Mouse (Mus musculus) ES-Bruce4 (cell line): Measurements from ENCODE around the gene Sugt1. TPM values are rescaled to one million over a fixed set of nuclear protein-coding genes. Genes with fewer than 3 reads are reported as not detected.

ENCODE experiments used
- H3K27ac ChIP-seq: 2 replicates; pipeline ENCODE4 v1.5.1; 2012; ENCODE audit warnings: low read length, inconsistent platforms; ENCODE audit not compliant: insufficient read depth
- H3K27me3 ChIP-seq: 2 replicates; pipeline ENCODE4 v1.6.1; 2012; ENCODE audit warnings: mild to moderate bottlenecking, low read length, inconsistent platforms; ENCODE audit not compliant: control insufficient read depth, poor library complexity, insufficient read depth, severe bottlenecking
- H3K36me3 ChIP-seq: 2 replicates; pipeline ENCODE4 v1.6.1; 2012; ENCODE audit warnings: inconsistent platforms, mild to moderate bottlenecking, low read length, moderate library complexity; ENCODE audit not compliant: control insufficient read depth, poor library complexity, insufficient read depth, severe bottlenecking
- H3K4me1 ChIP-seq: one replicate; pipeline ENCODE4 v1.8.1; 2011; ENCODE audit warnings: low read length; ENCODE audit not compliant: control insufficient read depth, insufficient read depth
- H3K4me3 ChIP-seq: 2 replicates; pipeline ENCODE4 v1.5.1; 2011; ENCODE audit warnings: low read depth, mild to moderate bottlenecking, low read length
- H3K9ac ChIP-seq: 2 replicates; pipeline ENCODE4 v1.6.1; 2012; ENCODE audit warnings: low read depth, mild to moderate bottlenecking, inconsistent platforms; ENCODE audit not compliant: poor library complexity, severe bottlenecking
- H3K9me3 ChIP-seq: replicated peaks from 2 replicates; pipeline ENCODE4 v1.6.1; 2012; ENCODE audit warnings: mild to moderate bottlenecking, low read length, inconsistent platforms; ENCODE audit not compliant: control insufficient read depth, poor library complexity, insufficient read depth, severe bottlenecking
- CTCF ChIP-seq: IDR thresholded peaks from one replicate; pipeline ENCODE4 v1.8.1; 2011; ENCODE audit warnings: low read depth, low read length
- EP300 ChIP-seq: IDR thresholded peaks from 2 replicates; pipeline ENCODE4 v1.6.1; 2011; ENCODE audit warnings: low read depth, low read length; ENCODE audit not compliant: insufficient read depth
- POLR2A ChIP-seq: IDR thresholded peaks from one replicate; pipeline ENCODE4 v1.8.1; 2011; ENCODE audit warnings: low read length; ENCODE audit not compliant: insufficient read depth
- polyA plus RNA-seq: library from polyadenylated mRNA; stranded (reverse); fragments of >200 nt; gene quantifications from 2 replicates; pipeline ENCODE4 v1.2.4, GENCODE M21; 2011; ENCODE audit warnings: low read depth; ENCODE audit not compliant: missing spikeins, insufficient read depth, insufficient read length

Gene Sugt1
- polyA plus RNA-seq, 1 experiment: 265 TPM

DNA sequence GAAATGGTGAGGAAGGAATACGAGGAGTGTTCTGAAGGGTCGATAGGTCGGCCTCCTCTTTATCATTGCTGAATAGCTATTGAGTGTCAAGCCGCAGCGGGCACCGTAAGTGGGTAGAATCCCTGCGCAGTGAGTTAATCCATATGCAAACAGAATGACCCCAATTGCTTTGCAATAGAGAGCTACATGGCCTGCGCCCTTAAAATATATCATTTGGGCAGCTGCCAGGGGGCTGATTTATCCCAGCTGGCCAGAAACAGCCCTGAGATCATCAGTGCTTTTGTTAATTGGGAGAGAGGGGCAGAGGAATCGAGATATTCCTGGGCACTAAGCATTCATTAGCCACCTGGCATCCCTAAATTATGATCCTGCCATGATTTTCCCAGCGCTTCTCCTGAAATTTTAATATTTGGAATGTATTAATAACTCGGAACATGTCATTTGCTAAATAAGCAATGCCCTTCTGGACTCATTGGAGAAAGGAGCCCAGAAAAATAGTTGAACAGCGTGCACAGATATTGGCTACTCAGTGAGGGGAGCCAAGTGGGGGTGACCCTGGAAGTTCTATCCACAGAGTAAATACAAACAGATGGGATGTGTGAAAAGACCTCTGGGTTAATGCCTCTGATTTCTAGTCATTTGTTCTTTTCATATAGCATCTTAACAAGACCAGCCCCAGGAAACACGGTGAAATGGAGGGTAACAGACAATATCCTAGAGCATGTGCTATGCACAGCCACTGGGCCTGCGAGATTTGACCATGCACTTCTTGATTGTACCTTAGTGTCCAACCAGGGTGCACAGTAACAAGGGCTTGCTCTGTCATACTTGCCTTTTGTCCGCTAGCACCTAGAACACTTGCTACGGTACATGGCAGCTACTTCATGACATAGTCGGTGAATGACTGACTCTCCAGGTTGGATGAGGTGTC is 85.9 kb downstream of the Sugt1 start:
- no peak overlapping the region for H3K9ac ChIP-seq
- no peaks in the 10 kb centered on the region for H3K27me3 ChIP-seq
- TF ChIP-seq POLR2A: no peak
- no peak for TF ChIP-seq EP300
- no peak for TF ChIP-seq CTCF
- H3K9me3 ChIP-seq: no peaks in the 10 kb centered on the region
- H3K36me3 ChIP-seq: no peaks in the 10 kb centered on the region
- H3K4me1 ChIP-seq: no peaks in the 10 kb centered on the region
- no peak overlapping the region for H3K27ac ChIP-seq
- no peak overlapping the region for H3K4me3 ChIP-seq

DNA sequence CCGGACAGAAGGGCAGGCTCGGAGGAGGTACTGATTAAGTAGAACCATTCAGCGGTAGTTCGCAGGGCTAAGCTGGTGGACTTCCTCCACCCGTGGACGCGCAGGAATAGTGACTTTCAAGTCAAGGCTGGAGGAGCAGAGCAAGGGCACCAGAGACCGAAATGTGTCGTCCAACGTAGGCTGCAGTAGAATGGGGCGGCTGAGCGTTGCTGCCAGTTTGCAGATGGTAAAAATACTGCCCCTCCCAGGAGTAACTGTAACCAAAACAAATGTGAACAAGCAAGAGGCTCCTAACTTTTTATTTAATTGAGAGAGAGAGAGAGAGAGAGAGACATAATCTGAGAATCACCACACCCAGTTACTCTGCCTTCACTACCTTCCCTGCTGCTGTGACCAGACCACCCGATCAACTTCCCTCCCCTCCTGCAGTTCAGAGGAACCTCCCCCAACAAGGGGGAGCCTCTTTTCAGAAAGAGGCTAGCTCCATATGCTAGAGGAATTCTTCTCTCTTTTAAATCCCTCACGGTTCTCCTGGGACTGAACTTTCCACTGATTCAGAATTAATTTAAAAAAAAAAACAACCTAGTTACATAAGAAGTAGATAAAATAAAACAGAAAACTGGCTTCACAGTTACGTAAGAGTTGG is 89.7 kb downstream of the Sugt1 start:
- Histone ChIP-seq H3K9me3 (no peaks in the 10 kb centered on the region), H3K36me3 (no peaks in the 10 kb centered on the region), H3K27me3 (no peaks in the 10 kb centered on the region), H3K4me3 (no peak overlapping the region), H3K27ac (no peak overlapping the region), H3K9ac (no peak overlapping the region), H3K4me1 (no peaks in the 10 kb centered on the region)
- no peak for TF ChIP-seq POLR2A
- no peak for TF ChIP-seq EP300

- Histone ChIP-seq H3K9me3 (no peaks in the 10 kb centered on the region), H3K36me3 (no peaks in the 10 kb centered on the region), H3K27ac (no peak overlapping the region), H3K27me3 (no peaks in the 10 kb centered on the region), H3K9ac (no peak overlapping the region), H3K4me3 (no peak overlapping the region), H3K4me1 (no peaks in the 10 kb centered on the region)
- TF ChIP-seq POLR2A (no peak), EP300 (no peak), CTCF (no peak)
Observed at GRCm38 (mm10) chr14:79677891-79678687, 90.6 kb downstream of the Sugt1 start.

DNA sequence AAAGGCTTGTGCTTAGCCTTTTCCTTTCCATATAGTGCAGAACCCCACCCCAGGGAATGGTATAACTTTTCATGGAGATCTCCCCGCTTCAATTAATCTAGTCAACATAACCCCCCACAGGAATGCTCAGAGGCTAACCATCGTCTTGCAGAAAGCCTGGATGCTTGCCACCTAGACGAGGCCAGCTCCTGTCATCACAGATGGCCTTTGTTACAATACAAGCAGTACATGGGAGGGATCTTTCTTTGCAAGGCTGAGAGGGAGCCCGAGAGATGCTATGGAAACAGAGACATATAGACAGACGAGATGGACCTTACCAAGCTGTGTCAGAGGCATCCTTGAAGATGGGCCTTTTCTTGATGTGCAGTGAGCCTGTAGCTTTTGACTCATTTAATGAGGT is 93.2 kb downstream of the Sugt1 start:
- no peaks in the 10 kb centered on the region for H3K4me1 ChIP-seq
- no peaks in the 10 kb centered on the region for H3K36me3 ChIP-seq
- no peak overlapping the region for H3K27ac ChIP-seq
- TF ChIP-seq CTCF (no peak), EP300 (no peak), POLR2A (no peak)
- no peaks in the 10 kb centered on the region for H3K9me3 ChIP-seq
- no peaks in the 10 kb centered on the region for H3K27me3 ChIP-seq
- no peak overlapping the region for H3K4me3 ChIP-seq
- H3K9ac ChIP-seq: no peak overlapping the region

Other genes with a start within 250 kb of the Sugt1 start
- gene Naa16, start 196.9 kb upstream of the Sugt1 start, polyA plus RNA-seq: 98.0 and 103 TPM in 2 replicates
- 9.3 and 11.0 TPM in 2 replicates for gene Mtrf1, start 189.9 kb upstream of the Sugt1 start, polyA plus RNA-seq
- gene Kbtbd7, start 161.2 kb upstream of the Sugt1 start, polyA plus RNA-seq: 7.2 and 8.7 TPM in 2 replicates
- 1.7 and 1.9 TPM in 2 replicates for gene Kbtbd6, start 135.9 kb upstream of the Sugt1 start, polyA plus RNA-seq
- 18.1 and 20.4 TPM in 2 replicates for gene Elf1, start 106.5 kb upstream of the Sugt1 start, polyA plus RNA-seq
- 38.7 and 42.9 TPM in 2 replicates for gene Wbp4, start 106.2 kb upstream of the Sugt1 start, polyA plus RNA-seq
- not detected in 2 replicates for gene Cnmd, start 74.5 kb downstream of the Sugt1 start, polyA plus RNA-seq
- 0.39 TPM in 1 of 2 replicates, not detected in the other for gene Pcdh8, start 183.6 kb downstream of the Sugt1 start, polyA plus RNA-seq